In genomic region chr5:140606386-140606785, GRCm38 (mm10) we compare ENCODE assay signal across 7 mouse cellular contexts. TPM values are rescaled to one million over a fixed set of nuclear protein-coding genes. Genes with fewer than 3 reads are reported as not detected.
DNase-seq lines count a peak whose midpoint lies in the region; ATAC-seq and TF ChIP-seq lines count a peak whose summit lies in the region.

No protein-coding gene starts in this region.

- DNase-seq in ES-E14 (ENCODE audit: low read depth, low spot score) = no peak
- peak; percentile 53 for DNase-seq in hindbrain, embryonic 10.5 days (ENCODE audit: low spot score)
- no peak for DNase-seq in adrenal gland, postnatal 14 days
- DNase-seq in ovary, postnatal 36 days (ENCODE audit: low spot score) = no peak

- in situ Hi-C loops in ES-E14 (cut with MboI; ENCODE audit: low sequenced_read_pairs in 2 of 2, unreplicated experiment in 2 of 2) = no loop called here

- no peak for ATAC-seq in liver, embryonic 16.5 days (ENCODE audit: low read depth)
- ATAC-seq in monocyte, adult 5-6 weeks (replicated peaks; ENCODE audit: insufficient number of reproducible peaks, low FRiP score, low TSS enrichment, poor library complexity, severe bottlenecking) = no peak

- under 1% methylated on average over 23 of the region's 23 CpGs for WGBS in hindbrain, embryonic 10.5 days
- 2% methylated on average over 23 of the region's 23 CpGs for WGBS in liver, embryonic 16.5 days (ENCODE audit: insufficient replicate concordance)

- no peaks in the 10 kb centered on the region for H3K36me3 ChIP-seq in ES-E14 (ENCODE audit: control insufficient read depth, insufficient read depth, low read length, poor library complexity, severe bottlenecking)
- H3K36me3 ChIP-seq in hindbrain, embryonic 10.5 days = peaks cover 20% of the 10 kb centered on the region
- H3K36me3 ChIP-seq in liver, embryonic 16.5 days (ENCODE audit: control insufficient read depth, insufficient read depth) = no peaks in the 10 kb centered on the region

- no peaks in the 10 kb centered on the region for H3K9me3 ChIP-seq in ES-E14 (ENCODE audit: control insufficient read depth, insufficient read depth, low read depth, low read length)
- H3K9me3 ChIP-seq in hindbrain, embryonic 10.5 days = no peaks in the 10 kb centered on the region
- H3K9me3 ChIP-seq in liver, embryonic 16.5 days (replicated peaks; ENCODE audit: control insufficient read depth, low read length) = no peaks in the 10 kb centered on the region

- peak overlapping the region; percentile 90 for H3K4me2 ChIP-seq in liver, embryonic 16.5 days (ENCODE audit: low read depth, low read length)

- no peak overlapping the region for H3K27ac ChIP-seq in ES-E14 (ENCODE audit: insufficient read depth, low read depth, low read length, poor library complexity, severe bottlenecking)
- no peak overlapping the region; the same call in 1 of the 2 replicates for H3K27ac ChIP-seq in brown adipose tissue, adult 24 weeks (replicated peaks; ENCODE audit: low read depth, low read length)
- H3K27ac ChIP-seq in hindbrain, embryonic 10.5 days = peak overlapping the region; percentile 98
- 0 out of 2 replicates have a peak overlapping the region, but pooled peaks have one; percentile 21 for H3K27ac ChIP-seq in liver, embryonic 16.5 days (ENCODE audit: low read length)

- peaks cover 71% of the 10 kb centered on the region for H3K27me3 ChIP-seq in hindbrain, embryonic 10.5 days (ENCODE audit: insufficient read depth, poor library complexity, severe bottlenecking)
- H3K27me3 ChIP-seq in liver, embryonic 16.5 days (ENCODE audit: control insufficient read depth, insufficient read depth, low read depth, low read length) = peaks cover 44% of the 10 kb centered on the region

- H3K4me1 ChIP-seq in ES-E14 (ENCODE audit: control insufficient read depth in 2 of 2, insufficient read depth in 2 of 2, low read length in 2 of 2, poor library complexity in 1 of 2) = peaks cover 0 to 24% of the 10 kb centered on the region in 2 experiments; a peak in 2 of 4 replicates
- peaks cover 12% of the 10 kb centered on the region; the same call in 1 of the 2 replicates for H3K4me1 ChIP-seq in brown adipose tissue, adult 24 weeks (ENCODE audit: control insufficient read depth, insufficient read depth, insufficient read length, low read length)
- H3K4me1 ChIP-seq in hindbrain, embryonic 10.5 days (replicated peaks) = peaks cover 89% of the 10 kb centered on the region
- peaks cover 48% of the 10 kb centered on the region for H3K4me1 ChIP-seq in liver, embryonic 16.5 days (ENCODE audit: control insufficient read depth, low read depth, low read length)

- H3K4me3 ChIP-seq in ES-E14 (ENCODE audit: insufficient read depth in 1 of 2, low read depth in 1 of 2, low read length in 2 of 2, poor library complexity in 1 of 2, severe bottlenecking in 1 of 2) = peak overlapping the region; percentile 72 to 79
- peak overlapping the region; percentile 88 for H3K4me3 ChIP-seq in brown adipose tissue, adult 24 weeks (ENCODE audit: insufficient read depth, low read depth, low read length)
- peak overlapping the region; percentile 88 for H3K4me3 ChIP-seq in hindbrain, embryonic 10.5 days
- peak overlapping the region; percentile 71 for H3K4me3 ChIP-seq in liver, embryonic 16.5 days (ENCODE audit: low read depth, low read length)

- H3K9ac ChIP-seq in ES-E14 (ENCODE audit: insufficient read depth, low read depth, low read length, poor library complexity, severe bottlenecking) = no peak overlapping the region
- H3K9ac ChIP-seq in liver, embryonic 16.5 days (ENCODE audit: low read depth, low read length) = peak overlapping the region; percentile 8

TF ChIP-seq in ES-E14, 5 proteins besides CTCF, POLR2A, EP300 and RAD21:
- no peak for TF ChIP-seq MAFK (IDR thresholded peaks at IDR 0.05; ENCODE audit: insufficient read depth, low read depth, low read length)
- no peak for TF ChIP-seq CHD2 (IDR thresholded peaks at IDR 0.05; ENCODE audit: low read depth, low read length)
- no peak for TF ChIP-seq HCFC1 (IDR thresholded peaks at IDR 0.05; ENCODE audit: borderline replicate concordance, insufficient read depth, low read length)
- no peak for TF ChIP-seq ZNF384 (IDR thresholded peaks at IDR 0.05; ENCODE audit: low read depth, low read length)
- no peak for TF ChIP-seq ZC3H11A (IDR thresholded peaks at IDR 0.05; ENCODE audit: borderline replicate concordance, low read depth, low read length)

RNA-seq across cellular contexts. Expression of gene Lfng, which starts 0.7 kb away (rescaled TPM):
- total RNA-seq in ES-E14 (2012; rRNA removed) = 13.3 and 28.1 TPM in 2 replicates
- 4.6 and 29.0 TPM in 2 replicates for polyA plus RNA-seq in brown adipose tissue, adult 24 weeks (2012; ENCODE audit: insufficient read depth, insufficient read length, missing spikeins)
- 40.9 and 51.2 TPM in 2 replicates for polyA plus RNA-seq in hindbrain, embryonic 10.5 days (2016; fragmentation: Nextera tagmentation; extraction: Ambion mirVana)
- polyA plus RNA-seq in liver, embryonic 16.5 days (2015; fragmentation: Nextera tagmentation; extraction: Ambion mirVana) = 8.3 and 9.7 TPM in 2 replicates
- 274 to 469 TPM (median 297 TPM) in 3 replicates for total RNA-seq in monocyte, adult 5-6 weeks (2017)
- total RNA-seq in adrenal gland, postnatal 14 days (2021) = 13.7 and 26.8 TPM in 2 replicates

RNA-seq across cellular contexts. Expression of gene Grifin, which starts 41.5 kb away (rescaled TPM):
- total RNA-seq in ES-E14 (2012; rRNA removed) = 0.89 TPM in 1 of 2 replicates, not detected in the other
- polyA plus RNA-seq in brown adipose tissue, adult 24 weeks (2012; ENCODE audit: insufficient read depth, insufficient read length, missing spikeins) = not detected in 2 replicates
- polyA plus RNA-seq in hindbrain, embryonic 10.5 days (2016; fragmentation: Nextera tagmentation; extraction: Ambion mirVana) = not detected in 2 replicates
- polyA plus RNA-seq in liver, embryonic 16.5 days (2015; fragmentation: Nextera tagmentation; extraction: Ambion mirVana) = 0.59 and 1.2 TPM in 2 replicates
- total RNA-seq in monocyte, adult 5-6 weeks (2017) = not detected in 3 replicates
- total RNA-seq in adrenal gland, postnatal 14 days (2021) = not detected in 2 replicates

RNA-seq across cellular contexts. Expression of gene Ttyh3, which starts 42.4 kb away (rescaled TPM):
- total RNA-seq in ES-E14 (2012; rRNA removed) = 14.9 and 18.6 TPM in 2 replicates
- polyA plus RNA-seq in brown adipose tissue, adult 24 weeks (2012; ENCODE audit: insufficient read depth, insufficient read length, missing spikeins) = 4.8 and 5.2 TPM in 2 replicates
- 32.1 and 52.5 TPM in 2 replicates for polyA plus RNA-seq in hindbrain, embryonic 10.5 days (2016; fragmentation: Nextera tagmentation; extraction: Ambion mirVana)
- 4.5 and 5.6 TPM in 2 replicates for polyA plus RNA-seq in liver, embryonic 16.5 days (2015; fragmentation: Nextera tagmentation; extraction: Ambion mirVana)
- total RNA-seq in monocyte, adult 5-6 weeks (2017) = 12.6 to 29.2 TPM (median 15.6 TPM) in 3 replicates
- 72.5 and 83.6 TPM in 2 replicates for total RNA-seq in adrenal gland, postnatal 14 days (2021)

Comparison
In these comparisons a context has a peak if more than half of its experiments do, and no peak if none do; other contexts are left out.
1. H3K27ac ChIP-seq: peak in hindbrain, embryonic 10.5 days (single experiment) and liver, embryonic 16.5 days (single experiment); none in ES-E14 (single experiment) and brown adipose tissue, adult 24 weeks (single experiment).
2. Peak in every context shown above with its lines, with median percentiles within 50 percentile points of each other: H3K4me3 ChIP-seq.